Mouse (Mus musculus): Measurements from ENCODE around the gene Jam2. TPM values are rescaled to one million over a fixed set of nuclear protein-coding genes. Genes with fewer than 3 reads are reported as not detected.

Jam2 gene
- total and polyA plus RNA-seq, 2 experiments from 2014 or later: 28.7 to 31.2 TPM

DNA sequence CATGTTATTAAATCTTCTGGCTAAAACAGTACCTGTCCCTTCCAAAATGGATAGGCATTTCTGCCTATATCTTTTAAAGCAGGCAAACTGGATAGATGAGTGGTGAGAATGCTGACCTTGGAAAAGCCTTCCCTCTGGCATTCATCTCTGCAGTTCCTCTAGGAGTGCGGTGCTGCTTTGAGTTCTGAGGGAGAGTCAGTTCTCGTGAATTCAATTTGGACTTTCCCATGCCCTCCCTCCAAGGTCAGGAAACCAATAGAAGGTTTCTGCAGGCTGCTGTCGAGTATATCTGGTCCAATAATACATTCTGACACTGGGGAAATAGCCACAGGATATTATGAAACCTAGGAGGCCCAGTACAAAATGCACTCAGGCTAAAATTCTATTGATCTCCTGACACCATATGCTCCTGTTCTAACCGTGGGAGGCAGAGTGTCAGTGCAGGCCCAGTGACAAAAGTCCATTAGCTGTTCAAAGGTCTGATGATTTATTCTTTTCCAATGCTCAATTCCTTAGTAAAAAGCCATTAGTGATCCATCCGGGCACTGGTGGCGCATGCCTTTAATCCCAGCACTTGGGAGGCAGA lies 28.1 kb upstream of the Jam2 start:
- H3K4me2 ChIP-seq (ENCODE audit: low read depth, low read length): no peak overlapping the region
- H3K36me3 ChIP-seq (ENCODE audit: insufficient read depth, low read length): no peaks in the 10 kb centered on the region
- no peak for DNase-seq (ENCODE audit: low spot score)
- no peak overlapping the region for H3K9ac ChIP-seq (replicated peaks; ENCODE audit: low read length)
- no peaks in the 10 kb centered on the region for H3K9me3 ChIP-seq (ENCODE audit: low read length)
- H3K4me1 ChIP-seq (ENCODE audit: insufficient read depth, low read length): no peaks in the 10 kb centered on the region
- no peak overlapping the region for H3K27ac ChIP-seq
- 69% methylated on average over 6 of the region's 6 CpGs for WGBS
- H3K27me3 ChIP-seq (ENCODE audit: insufficient read depth, low read length): no peaks in the 10 kb centered on the region
- no peak for TF ChIP-seq CTCF (IDR thresholded peaks at IDR 0.05; ENCODE audit: low read depth)
- H3K4me3 ChIP-seq (ENCODE audit: low read length): no peak overlapping the region
- ATAC-seq: no peak

- DNase-seq (ENCODE audit: low spot score): no peak
- 91% methylated on average over 8 of the region's 8 CpGs for WGBS
- no peak for ATAC-seq
- TF ChIP-seq CTCF (IDR thresholded peaks at IDR 0.05; ENCODE audit: low read depth): no peak
- Histone ChIP-seq H3K27me3 (ENCODE audit: insufficient read depth, low read length) (no peaks in the 10 kb centered on the region), H3K4me2 (ENCODE audit: low read depth, low read length) (no peak overlapping the region), H3K27ac (no peak overlapping the region), H3K9ac (replicated peaks; ENCODE audit: low read length) (no peak overlapping the region), H3K36me3 (ENCODE audit: insufficient read depth, low read length) (no peaks in the 10 kb centered on the region), H3K9me3 (ENCODE audit: low read length) (no peaks in the 10 kb centered on the region), H3K4me3 (ENCODE audit: low read length) (no peak overlapping the region), H3K4me1 (ENCODE audit: insufficient read depth, low read length) (no peaks in the 10 kb centered on the region)
These were observed 6.0 kb upstream of the Jam2 start for GRCm38 (mm10) chr16:84767956-84768355.

DNA sequence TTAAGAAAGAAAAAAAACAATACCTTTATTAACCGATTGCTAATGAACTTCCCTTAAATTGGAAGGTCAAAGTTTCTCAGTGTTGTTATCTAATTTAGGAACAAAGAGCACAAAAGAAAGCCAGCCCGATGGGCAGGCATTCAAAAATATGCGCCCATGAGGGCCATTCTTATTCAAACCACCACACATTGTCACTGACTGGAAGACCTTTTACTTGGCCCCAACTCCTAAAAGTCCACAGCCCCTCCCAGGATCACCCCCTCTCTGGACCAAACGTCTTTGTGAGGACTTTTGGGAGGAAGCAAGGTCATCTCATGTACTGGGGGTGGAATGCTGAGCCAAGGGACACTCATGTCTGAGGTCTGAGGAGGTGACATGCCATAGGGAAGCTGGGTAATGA lies 4.7 kb upstream of the Jam2 start:
- Histone ChIP-seq H3K4me2 (ENCODE audit: low read depth, low read length) (no peak overlapping the region), H3K4me3 (ENCODE audit: low read length) (no peak overlapping the region), H3K9ac (replicated peaks; ENCODE audit: low read length) (no peak overlapping the region), H3K36me3 (ENCODE audit: insufficient read depth, low read length) (no peaks in the 10 kb centered on the region), H3K27ac (no peak overlapping the region), H3K4me1 (ENCODE audit: insufficient read depth, low read length) (peaks cover 3% of the 10 kb centered on the region; the same call in 1 of the 2 replicates), H3K27me3 (ENCODE audit: insufficient read depth, low read length) (no peaks in the 10 kb centered on the region), H3K9me3 (ENCODE audit: low read length) (no peaks in the 10 kb centered on the region)
- ATAC-seq: no peak
- 42% methylated on average over 4 of the region's 4 CpGs for whole genome bisulfite sequencing
- no peak for DNase-seq (ENCODE audit: low spot score)
- TF ChIP-seq CTCF (IDR thresholded peaks at IDR 0.05; ENCODE audit: low read depth): no peak

DNA sequence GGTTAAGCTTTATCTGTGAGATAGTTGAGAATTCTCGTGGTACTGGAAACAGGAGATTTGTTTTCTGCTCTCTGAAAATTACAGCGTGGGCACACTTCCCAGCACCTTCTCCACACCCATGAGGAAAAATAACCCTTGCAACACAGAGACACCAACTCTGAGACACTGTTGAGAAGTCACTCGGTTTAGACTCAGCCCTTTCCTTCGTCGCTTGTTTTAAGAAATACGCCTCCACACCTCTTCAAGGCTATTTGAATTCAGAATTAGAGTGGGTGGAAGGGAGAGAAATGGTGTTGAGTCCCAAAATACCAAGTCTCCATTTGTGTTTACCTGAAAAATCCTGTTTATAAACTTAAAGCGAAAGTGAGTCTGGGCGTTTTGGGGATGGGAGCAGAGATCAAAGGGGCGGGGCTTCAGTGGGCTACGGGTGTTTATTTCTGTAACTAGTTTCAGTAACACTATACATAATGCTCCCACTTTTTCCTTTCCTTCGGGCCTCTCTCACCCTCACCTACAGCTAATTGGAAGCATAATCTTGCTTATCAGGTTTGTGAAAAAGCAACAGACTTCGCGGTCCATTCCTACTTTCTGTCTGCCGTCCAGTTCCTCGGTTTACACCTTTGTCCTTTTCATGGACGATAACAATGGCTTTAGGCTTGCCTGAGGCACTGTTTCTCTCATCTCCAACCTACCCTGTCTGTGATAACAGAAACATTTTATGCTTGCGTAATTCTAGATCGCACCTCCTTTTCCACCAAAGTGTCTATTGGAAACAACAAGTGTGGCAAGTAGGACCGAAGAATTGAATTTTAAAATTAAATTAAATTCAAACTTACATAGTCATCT lies 4.1 kb upstream of the Jam2 start:
- Histone ChIP-seq H3K9me3 (ENCODE audit: low read length) (no peaks in the 10 kb centered on the region), H3K27ac (no peak overlapping the region), H3K9ac (replicated peaks; ENCODE audit: low read length) (no peak overlapping the region), H3K4me3 (ENCODE audit: low read length) (no peak overlapping the region), H3K4me2 (ENCODE audit: low read depth, low read length) (no peak overlapping the region), H3K27me3 (ENCODE audit: insufficient read depth, low read length) (no peaks in the 10 kb centered on the region), H3K4me1 (ENCODE audit: insufficient read depth, low read length) (peaks cover 3% of the 10 kb centered on the region; the same call in 1 of the 2 replicates), H3K36me3 (ENCODE audit: insufficient read depth, low read length) (no peaks in the 10 kb centered on the region)
- 88% methylated on average over 19 of the region's 19 CpGs for WGBS
- DNase-seq (ENCODE audit: low spot score): no peak
- no peak for TF ChIP-seq CTCF (IDR thresholded peaks at IDR 0.05; ENCODE audit: low read depth)
- no peak for ATAC-seq

- 89% methylated on average over 7 of the region's 7 CpGs for WGBS
- ATAC-seq: no peak
- H3K4me2 ChIP-seq (ENCODE audit: low read depth, low read length): no peak overlapping the region
- no peaks in the 10 kb centered on the region for H3K9me3 ChIP-seq (ENCODE audit: low read length)
- no peak for TF ChIP-seq CTCF (IDR thresholded peaks at IDR 0.05; ENCODE audit: low read depth)
- no peak for DNase-seq (ENCODE audit: low spot score)
- no peak overlapping the region for H3K4me3 ChIP-seq (ENCODE audit: low read length)
- no peaks in the 10 kb centered on the region for H3K36me3 ChIP-seq (ENCODE audit: insufficient read depth, low read length)
- H3K27me3 ChIP-seq (ENCODE audit: insufficient read depth, low read length): no peaks in the 10 kb centered on the region
- H3K9ac ChIP-seq (replicated peaks; ENCODE audit: low read length): no peak overlapping the region
- H3K27ac ChIP-seq: no peak overlapping the region
- peaks cover 3% of the 10 kb centered on the region; the same call in 1 of the 2 replicates for H3K4me1 ChIP-seq (ENCODE audit: insufficient read depth, low read length)
These were observed 3.0 kb upstream of the Jam2 start for GRCm38 (mm10) chr16:84770891-84771290.

- WGBS: 89% methylated on average over 2 of the region's 2 CpGs
- Histone ChIP-seq H3K4me2 (ENCODE audit: low read depth, low read length) (no peak overlapping the region), H3K27ac (no peak overlapping the region), H3K4me3 (ENCODE audit: low read length) (no peak overlapping the region), H3K36me3 (ENCODE audit: insufficient read depth, low read length) (no peaks in the 10 kb centered on the region), H3K27me3 (ENCODE audit: insufficient read depth, low read length) (no peaks in the 10 kb centered on the region), H3K9me3 (ENCODE audit: low read length) (no peaks in the 10 kb centered on the region), H3K4me1 (ENCODE audit: insufficient read depth, low read length) (peaks cover 3% of the 10 kb centered on the region; the same call in 1 of the 2 replicates), H3K9ac (replicated peaks; ENCODE audit: low read length) (no peak overlapping the region)
- TF ChIP-seq CTCF (IDR thresholded peaks at IDR 0.05; ENCODE audit: low read depth): no peak
- ATAC-seq (no peak), DNase-seq (ENCODE audit: low spot score) (no peak)
These were observed 2.5 kb upstream of the Jam2 start for GRCm38 (mm10) chr16:84771461-84771860.

All from hindbrain, postnatal 0 days (tissue).